Mouse (Mus musculus) stomach, postnatal 0 days (tissue): Measurements from ENCODE around the gene Cntn2.

ENCODE experiments used
- CTCF ChIP-seq: IDR thresholded peaks from 2 replicates; pipeline ENCODE4 v1.5.1; 2016; ENCODE audit warnings: antibody characterized with exemption, low read depth, mild to moderate bottlenecking, moderate library complexity
- EP300 ChIP-seq: optimal IDR thresholded peaks from 2 replicates; pipeline ENCODE3; 2016; ENCODE audit warnings: antibody characterized with exemption

- TF ChIP-seq CTCF (no peak), EP300 (no peak)
Measured at GRCm38 (mm10) chr1:132570906-132571305, 27.9 kb upstream of the Cntn2 start.
